Mouse (Mus musculus): ENCODE results near the gene Tmem178b. TPM values are rescaled to one million over a fixed set of nuclear protein-coding genes. Genes with fewer than 3 reads are reported as not detected.

Tmem178b gene
- polyA plus RNA-seq, 1 experiment from 2014 or later = not detected

DNA sequence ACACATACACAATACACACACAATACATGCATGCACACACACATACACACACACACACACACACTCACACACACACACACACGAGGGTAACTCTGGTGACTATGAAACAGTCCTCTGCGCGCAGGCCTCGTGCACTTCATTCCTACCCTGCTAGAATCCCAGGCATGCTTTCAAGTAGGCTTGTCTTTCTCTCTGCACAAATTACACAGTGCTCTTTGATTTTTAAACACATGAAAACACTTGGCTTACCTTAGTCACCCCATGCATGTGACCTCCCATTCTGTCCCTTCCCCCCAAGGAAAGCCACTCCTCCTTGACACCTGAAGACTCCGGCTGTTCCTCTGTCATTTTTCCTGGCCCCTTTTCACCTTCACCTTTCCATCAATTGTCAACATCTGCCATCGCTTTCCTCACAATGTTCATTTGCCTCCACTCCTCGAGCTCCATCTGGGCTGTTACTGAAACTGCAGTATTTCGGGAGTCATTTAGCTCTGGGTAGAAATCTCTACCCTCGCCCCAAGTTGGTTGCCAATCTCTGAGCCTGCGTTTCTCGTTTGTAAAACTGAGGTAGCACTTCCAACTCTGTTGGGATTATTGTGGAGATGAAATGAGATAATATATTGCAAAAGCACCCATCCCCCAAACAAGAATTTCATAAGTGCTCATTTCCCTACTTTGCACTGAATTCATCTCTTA lies 352.7 kb downstream of the Tmem178b start:
- Histone ChIP-seq H3K27me3 (ENCODE audit: insufficient read depth, low read length) (no peaks in the 10 kb centered on the region), H3K4me1 (ENCODE audit: insufficient read depth) (no peaks in the 10 kb centered on the region), H3K36me3 (replicated peaks; ENCODE audit: insufficient read depth, low read length) (no peaks in the 10 kb centered on the region), H3K9ac (replicated peaks) (no peak overlapping the region), H3K4me3 (ENCODE audit: low read depth, low read length) (no peak overlapping the region), H3K27ac (ENCODE audit: low read depth) (no peak overlapping the region), H3K4me2 (ENCODE audit: low read depth, low read length) (no peak overlapping the region), H3K9me3 (ENCODE audit: low read length) (no peaks in the 10 kb centered on the region)
- no peak for ATAC-seq
- TF ChIP-seq EP300 (IDR thresholded peaks at IDR 0.05; ENCODE audit: low read depth) (no peak), CTCF (IDR thresholded peaks at IDR 0.05; ENCODE audit: low read depth) (no peak)
- WGBS (ENCODE audit: insufficient replicate concordance) = 75% methylated on average over 11 of the region's 11 CpGs
- DNase-seq = no peak

DNA sequence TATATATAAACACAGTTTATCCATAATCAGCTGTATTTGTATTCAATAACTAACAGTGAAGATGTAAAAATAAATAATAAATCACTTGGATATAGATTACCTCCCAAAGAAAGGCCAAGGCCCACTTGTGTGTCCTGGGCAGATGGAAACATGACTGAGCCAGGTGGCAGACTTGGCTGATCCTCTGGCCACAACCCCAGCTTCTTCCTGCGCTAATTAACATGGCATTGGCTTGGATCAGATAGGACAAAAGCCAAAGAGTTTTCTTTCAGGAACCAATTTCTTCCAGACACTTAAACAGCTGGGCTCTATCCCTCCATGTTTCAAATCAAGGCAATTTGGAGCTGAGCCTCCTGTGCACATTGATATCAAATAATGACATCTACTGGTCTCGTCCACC lies 355.9 kb downstream of the Tmem178b start:
- no peaks in the 10 kb centered on the region for H3K9me3 ChIP-seq (ENCODE audit: low read length)
- H3K4me2 ChIP-seq (ENCODE audit: low read depth, low read length) = no peak overlapping the region
- DNase-seq (no peak), ATAC-seq (no peak)
- no peaks in the 10 kb centered on the region for H3K36me3 ChIP-seq (replicated peaks; ENCODE audit: insufficient read depth, low read length)
- no peak overlapping the region for H3K9ac ChIP-seq (replicated peaks)
- TF ChIP-seq CTCF (IDR thresholded peaks at IDR 0.05; ENCODE audit: low read depth) = no peak
- no peak for TF ChIP-seq EP300 (IDR thresholded peaks at IDR 0.05; ENCODE audit: low read depth)
- H3K27me3 ChIP-seq (ENCODE audit: insufficient read depth, low read length) = no peaks in the 10 kb centered on the region
- H3K27ac ChIP-seq (ENCODE audit: low read depth) = no peak overlapping the region
- H3K4me3 ChIP-seq (ENCODE audit: low read depth, low read length) = no peak overlapping the region
- WGBS (ENCODE audit: insufficient replicate concordance) = 56% methylated on average over 2 of the region's 2 CpGs
- H3K4me1 ChIP-seq (ENCODE audit: insufficient read depth) = no peaks in the 10 kb centered on the region

DNA sequence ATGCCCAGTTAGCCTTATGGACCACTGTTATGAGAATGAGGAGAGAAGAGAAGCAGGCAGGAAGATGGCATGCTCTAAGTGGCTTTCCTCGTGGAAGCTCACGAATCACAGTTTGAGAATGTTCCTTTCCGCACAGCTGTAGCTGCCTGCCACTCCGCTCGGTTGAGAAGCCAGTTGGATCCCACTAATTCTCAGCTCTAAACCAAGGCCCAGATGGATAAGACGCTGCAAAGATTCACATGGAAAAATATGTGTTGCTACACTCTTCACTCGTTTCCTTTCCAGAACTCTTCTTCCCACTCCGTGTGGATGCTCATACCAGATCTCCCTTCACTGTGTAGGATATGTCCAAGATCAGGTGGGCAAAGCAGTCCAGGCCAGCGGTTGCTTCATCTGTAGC lies 356.9 kb downstream of the Tmem178b start:
- no peak for ATAC-seq
- no peak overlapping the region for H3K9ac ChIP-seq (replicated peaks)
- no peak overlapping the region for H3K27ac ChIP-seq (ENCODE audit: low read depth)
- TF ChIP-seq CTCF (IDR thresholded peaks at IDR 0.05; ENCODE audit: low read depth) (no peak), EP300 (IDR thresholded peaks at IDR 0.05; ENCODE audit: low read depth) (no peak)
- H3K4me2 ChIP-seq (ENCODE audit: low read depth, low read length) = no peak overlapping the region
- H3K4me1 ChIP-seq (ENCODE audit: insufficient read depth) = no peaks in the 10 kb centered on the region
- 78% methylated on average over 9 of the region's 9 CpGs for WGBS (ENCODE audit: insufficient replicate concordance)
- H3K27me3 ChIP-seq (ENCODE audit: insufficient read depth, low read length) = no peaks in the 10 kb centered on the region
- DNase-seq = no peak
- no peaks in the 10 kb centered on the region for H3K36me3 ChIP-seq (replicated peaks; ENCODE audit: insufficient read depth, low read length)
- H3K9me3 ChIP-seq (ENCODE audit: low read length) = no peaks in the 10 kb centered on the region
- no peak overlapping the region for H3K4me3 ChIP-seq (ENCODE audit: low read depth, low read length)

DNA sequence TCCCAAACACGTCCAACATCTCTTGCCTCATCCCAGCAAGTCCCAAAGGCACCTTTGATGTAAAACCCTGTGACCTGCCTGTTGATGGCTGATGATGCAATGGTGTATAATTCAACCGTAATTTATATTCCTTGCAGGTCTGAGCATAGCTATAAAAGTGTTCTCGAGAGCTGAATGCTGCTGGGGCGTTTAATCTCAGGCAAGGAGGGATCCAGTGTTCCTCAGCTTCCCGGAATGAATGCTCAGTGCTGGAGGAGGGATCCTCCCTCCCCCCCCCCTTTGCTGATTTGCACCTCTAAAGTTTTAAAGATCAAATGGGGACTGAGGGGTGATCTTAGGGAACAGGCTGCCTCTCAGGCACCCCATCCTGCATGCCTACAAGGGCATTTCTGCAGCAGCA lies 361.0 kb downstream of the Tmem178b start:
- Histone ChIP-seq H3K4me3 (ENCODE audit: low read depth, low read length) (no peak overlapping the region), H3K27me3 (ENCODE audit: insufficient read depth, low read length) (no peaks in the 10 kb centered on the region), H3K36me3 (replicated peaks; ENCODE audit: insufficient read depth, low read length) (no peaks in the 10 kb centered on the region), H3K4me1 (ENCODE audit: insufficient read depth) (no peaks in the 10 kb centered on the region), H3K9me3 (ENCODE audit: low read length) (no peaks in the 10 kb centered on the region), H3K4me2 (ENCODE audit: low read depth, low read length) (no peak overlapping the region), H3K27ac (ENCODE audit: low read depth) (no peak overlapping the region), H3K9ac (replicated peaks) (no peak overlapping the region)
- no peak for ATAC-seq
- DNase-seq = no peak
- 44% methylated on average over 5 of the region's 5 CpGs for WGBS (ENCODE audit: insufficient replicate concordance)
- TF ChIP-seq EP300 (IDR thresholded peaks at IDR 0.05; ENCODE audit: low read depth) (no peak), CTCF (IDR thresholded peaks at IDR 0.05; ENCODE audit: low read depth) (no peak)

DNA sequence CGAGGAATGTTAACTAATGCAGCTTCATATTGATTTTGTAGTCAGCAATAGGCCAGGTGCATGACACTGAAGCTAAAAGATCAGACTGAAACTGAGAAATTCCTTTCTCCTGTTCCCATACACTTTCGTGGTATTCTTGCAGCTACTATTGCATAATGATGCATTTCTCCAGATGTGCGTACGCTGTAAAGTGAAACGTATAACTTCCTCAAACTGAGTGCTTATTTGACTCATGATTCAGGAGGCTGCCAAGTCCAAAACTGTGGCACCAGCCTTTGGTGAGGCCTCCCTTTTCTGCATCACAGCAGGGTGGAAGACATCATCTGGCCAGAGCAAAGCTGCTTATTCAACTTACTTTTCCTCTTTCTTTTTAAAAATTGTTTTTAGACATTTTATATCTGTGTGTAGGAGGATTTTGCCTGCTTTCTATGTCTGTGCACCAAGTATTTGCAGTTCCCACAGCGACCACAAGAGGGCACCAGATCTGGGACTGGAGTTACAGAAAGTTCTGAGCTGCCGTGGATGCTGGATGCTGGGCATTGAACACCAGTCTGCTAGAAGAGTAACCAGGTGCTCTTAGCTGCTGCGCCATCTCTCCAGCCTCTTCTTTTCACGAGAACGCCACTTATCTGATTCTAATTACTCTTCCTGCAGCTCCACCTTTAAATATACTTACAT lies 362.9 kb downstream of the Tmem178b start:
- no peaks in the 10 kb centered on the region for H3K36me3 ChIP-seq (replicated peaks; ENCODE audit: insufficient read depth, low read length)
- H3K27ac ChIP-seq (ENCODE audit: low read depth) = no peak overlapping the region
- DNase-seq (peak; percentile 80), ATAC-seq (0 out of 2 replicates have a peak, but pooled peaks have one; percentile 17)
- H3K9ac ChIP-seq (replicated peaks) = no peak overlapping the region
- WGBS (ENCODE audit: insufficient replicate concordance) = 24% methylated on average over 10 of the region's 10 CpGs
- no peak overlapping the region for H3K4me2 ChIP-seq (ENCODE audit: low read depth, low read length)
- H3K27me3 ChIP-seq (ENCODE audit: insufficient read depth, low read length) = no peaks in the 10 kb centered on the region
- TF ChIP-seq CTCF (IDR thresholded peaks at IDR 0.05; ENCODE audit: low read depth) = peak; percentile 87
- TF ChIP-seq EP300 (IDR thresholded peaks at IDR 0.05; ENCODE audit: low read depth) = no peak
- H3K4me1 ChIP-seq (ENCODE audit: insufficient read depth) = no peaks in the 10 kb centered on the region
- no peaks in the 10 kb centered on the region for H3K9me3 ChIP-seq (ENCODE audit: low read length)
- H3K4me3 ChIP-seq (ENCODE audit: low read depth, low read length) = no peak overlapping the region

DNA sequence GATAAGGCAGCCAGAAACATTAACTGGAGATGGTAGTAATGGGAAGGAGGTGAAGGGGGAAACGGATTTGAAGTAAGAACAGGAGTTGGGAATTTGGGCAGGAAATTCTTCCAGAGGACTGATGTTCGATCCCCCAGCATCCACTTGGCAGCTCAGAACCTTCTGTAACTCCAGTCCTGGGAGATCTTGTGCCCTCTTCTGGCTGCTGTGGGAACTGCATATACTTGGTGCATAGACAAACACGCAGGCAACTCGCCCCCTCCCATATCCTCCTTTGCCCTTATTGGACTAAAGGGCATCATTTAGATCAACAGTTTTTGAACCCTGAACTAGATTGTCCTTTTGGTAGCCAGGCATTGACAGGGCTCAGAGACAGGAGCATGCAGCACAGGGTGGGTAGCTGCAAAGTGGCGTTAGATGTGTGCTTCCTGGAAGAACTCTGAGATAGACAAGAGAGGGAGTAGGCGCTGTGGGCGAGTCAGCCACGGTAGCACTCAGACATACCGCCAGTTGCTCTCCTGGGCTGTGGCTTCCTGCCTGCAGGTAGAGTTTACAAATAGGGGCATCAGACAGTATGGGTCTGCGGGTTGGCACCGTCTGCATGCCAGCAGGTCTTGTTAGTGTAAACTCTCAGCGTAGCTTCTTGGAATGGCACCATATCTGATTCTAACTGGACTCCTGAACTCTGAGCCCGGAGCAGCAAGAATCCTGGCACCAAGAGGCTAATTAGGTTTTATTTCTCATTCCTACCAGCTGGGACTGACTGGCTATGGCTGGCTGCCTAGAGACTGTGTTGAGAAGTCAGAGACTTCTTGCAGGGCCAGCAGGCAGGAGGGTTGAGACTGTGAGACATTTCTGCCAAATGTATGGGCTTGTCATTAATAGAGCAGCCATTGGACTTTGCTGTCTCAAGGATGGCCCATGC lies 364.0 kb downstream of the Tmem178b start:
- TF ChIP-seq CTCF (IDR thresholded peaks at IDR 0.05; ENCODE audit: low read depth) = peak; percentile 65
- TF ChIP-seq EP300 (IDR thresholded peaks at IDR 0.05; ENCODE audit: low read depth) = no peak
- Histone ChIP-seq H3K27me3 (ENCODE audit: insufficient read depth, low read length) (no peaks in the 10 kb centered on the region), H3K4me3 (ENCODE audit: low read depth, low read length) (no peak overlapping the region), H3K36me3 (replicated peaks; ENCODE audit: insufficient read depth, low read length) (no peaks in the 10 kb centered on the region), H3K4me1 (ENCODE audit: insufficient read depth) (no peaks in the 10 kb centered on the region), H3K27ac (ENCODE audit: low read depth) (no peak overlapping the region), H3K9me3 (ENCODE audit: low read length) (no peaks in the 10 kb centered on the region), H3K9ac (replicated peaks) (no peak overlapping the region), H3K4me2 (ENCODE audit: low read depth, low read length) (no peak overlapping the region)
- ATAC-seq (no peak), DNase-seq (peak; percentile 53)
- 57% methylated on average over 13 of the region's 13 CpGs for WGBS (ENCODE audit: insufficient replicate concordance)
